ENCODE assay signal across 11 mouse cellular contexts in the genomic region with DNA sequence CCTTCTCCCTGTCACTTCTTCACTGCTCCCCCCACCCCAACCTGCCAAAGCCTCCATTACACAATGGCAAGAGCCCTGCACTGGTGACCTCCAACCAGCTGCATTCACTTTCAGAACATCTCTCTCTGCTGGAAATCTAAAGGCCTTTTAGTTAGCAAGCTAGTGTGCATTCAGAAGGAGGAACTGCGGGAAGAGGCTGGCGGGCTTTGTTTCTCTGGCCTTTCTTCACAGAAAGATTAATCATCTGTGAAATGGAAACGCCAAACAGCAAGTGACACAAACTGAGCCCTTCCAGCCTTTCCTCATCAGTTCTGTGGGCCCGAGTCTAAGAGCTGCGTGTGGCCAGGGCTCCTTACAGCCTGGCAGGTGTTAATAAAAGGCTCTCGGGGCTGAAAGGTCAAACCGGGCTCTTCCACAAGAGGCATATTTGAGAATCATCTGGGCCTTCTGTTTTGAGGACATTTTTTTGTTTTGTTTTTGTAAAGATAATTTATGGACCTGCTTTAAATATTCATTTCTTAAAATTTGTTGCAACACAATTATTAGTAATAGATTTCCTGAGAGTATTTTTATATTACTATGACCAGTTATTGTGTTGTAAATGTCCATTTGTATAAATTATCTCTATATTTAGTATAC.
DNase-seq lines count a peak whose midpoint lies in the region; ATAC-seq lines count a peak whose summit lies in the region.
"Had no signal": no experiment of that assay in that cellular context is flagged by ENCODE, and none has a peak within 500 bp of the region (broad histone marks: within the 10 kb centered on the region; RNA-seq: fewer than 3 reads in every experiment).

No protein-coding gene starts in this region.

- H3K9ac ChIP-seq in midbrain, embryonic 15.5 days, result no peak overlapping the region
- H3K9ac ChIP-seq: heart, embryonic 13.5 days; limb, embryonic 12.5 days had no signal

- no peak overlapping the region for H3K4me2 ChIP-seq in midbrain, embryonic 15.5 days
- H3K4me2 ChIP-seq: heart, embryonic 13.5 days; limb, embryonic 12.5 days had no signal

- peaks cover 9% of the 10 kb centered on the region for H3K4me1 ChIP-seq in midbrain, embryonic 15.5 days

- H3K4me3 ChIP-seq in midbrain, embryonic 15.5 days, result no peak overlapping the region
- H3K4me3 ChIP-seq: heart, embryonic 13.5 days; limb, embryonic 12.5 days had no signal

- DNase-seq in cerebellum, postnatal 10 days, result peak; percentile 20 to 28
- DNase-seq in cerebellum, adult 8-10 months, result no peak
- peak; percentile 85 for DNase-seq in embryo, embryonic 10 days (ENCODE audit: low spot score)
- DNase-seq in forelimb bud, embryonic 11.5 days (ENCODE audit: low read depth, low spot score), result peak; percentile 29
- DNase-seq in testis, postnatal 10 days (ENCODE audit: low spot score), result no peak
- DNase-seq in adipocyte (ENCODE audit: low spot score), result no peak
- no peak for DNase-seq in gastrocnemius, adult 18-20 months (ENCODE audit: low spot score)
- DNase-seq: kidney, adult 8-10 months had no signal

- no peaks in the 10 kb centered on the region for H3K9me3 ChIP-seq in midbrain, embryonic 15.5 days
- H3K9me3 ChIP-seq: heart, embryonic 13.5 days; limb, embryonic 12.5 days had no signal

- 0 out of 2 replicates have a peak, but pooled peaks cover 2% of the 10 kb centered on the region for H3K36me3 ChIP-seq in midbrain, embryonic 15.5 days (replicated peaks)
- H3K36me3 ChIP-seq: limb, embryonic 12.5 days had no signal

- 0 out of 2 replicates have a peak overlapping the region, but pooled peaks have one; percentile 23 for H3K27ac ChIP-seq in midbrain, embryonic 15.5 days
- H3K27ac ChIP-seq: heart, embryonic 13.5 days; limb, embryonic 12.5 days had no signal

- 11% methylated on average over 7 of the region's 7 CpGs for WGBS in midbrain, embryonic 15.5 days

- no peak for ATAC-seq in midbrain, embryonic 15.5 days (replicated peaks)

- no peaks in the 10 kb centered on the region for H3K27me3 ChIP-seq in midbrain, embryonic 15.5 days (replicated peaks)
- H3K27me3 ChIP-seq: heart, embryonic 13.5 days; limb, embryonic 12.5 days had no signal

Comparison
In these comparisons a context has a peak if more than half of its experiments do, and no peak if none do; other contexts are left out.
1. DNase-seq: peak in cerebellum, postnatal 10 days (2 of 2), embryo, embryonic 10 days (single experiment) and forelimb bud, embryonic 11.5 days (single experiment); none in cerebellum, adult 8-10 months (single experiment), testis, postnatal 10 days (single experiment), adipocyte (single experiment) and gastrocnemius, adult 18-20 months (single experiment).